Mouse (Mus musculus) heart, adult 2 months (tissue): Measurements from ENCODE around the gene Mrpl22.

Source experiments
- CTCF ChIP-seq: fragments of 200-600 bp; IDR thresholded peaks from 2 replicates; pipeline ENCODE4 v1.8.1; 2022; ENCODE audit warnings: antibody characterized with exemption, mild to moderate bottlenecking, moderate library complexity
- POLR2A ChIP-seq: fragments of 200-500 bp; IDR thresholded peaks from 2 replicates; pipeline ENCODE4 v1.6.1; 2011; ENCODE audit warnings: mild to moderate bottlenecking, low read depth, low read length, control low read depth; ENCODE audit not compliant: insufficient read depth

- TF ChIP-seq CTCF, result no peak
- TF ChIP-seq POLR2A, result no peak
Measured at GRCm38 (mm10) chr11:58156871-58157270, 14.6 kb upstream of the Mrpl22 start.
